Mouse (Mus musculus): ENCODE results near the gene Adam15. TPM values are rescaled to one million over a fixed set of nuclear protein-coding genes. Genes with fewer than 3 reads are reported as not detected.

Gene Adam15
- polyA plus RNA-seq, 1 experiment from 2014 or later: 40.4 TPM

GRCm38 (mm10) chr3:89299499-89299898 is 50.3 kb downstream of the Adam15 start:
- Histone ChIP-seq H3K27ac (no peak overlapping the region), H3K9ac (peak overlapping the region; percentile 34), H3K36me3 (no peaks in the 10 kb centered on the region), H3K4me1 (peaks cover 8% of the 10 kb centered on the region), H3K4me2 (replicated peaks) (peak overlapping the region; percentile 47), H3K27me3 (replicated peaks) (0 out of 2 replicates have a peak, but pooled peaks cover 13% of the 10 kb centered on the region), H3K4me3 (peak overlapping the region; percentile 5; the same call in 1 of the 2 replicates), H3K9me3 (no peaks in the 10 kb centered on the region)
- WGBS: 4% methylated on average over 14 of the region's 14 CpGs
- no peak for ATAC-seq (ENCODE audit: low FRiP score, low read depth)

- H3K27me3 ChIP-seq (replicated peaks): 0 out of 2 replicates have a peak, but pooled peaks cover 13% of the 10 kb centered on the region
- H3K9me3 ChIP-seq: no peaks in the 10 kb centered on the region
- H3K36me3 ChIP-seq: no peaks in the 10 kb centered on the region
- H3K4me2 ChIP-seq (replicated peaks): no peak overlapping the region
- no peak overlapping the region for H3K4me3 ChIP-seq
- H3K4me1 ChIP-seq: peaks cover 8% of the 10 kb centered on the region
- no peak for ATAC-seq (ENCODE audit: low FRiP score, low read depth)
- 80% methylated on average over 6 of the region's 6 CpGs for WGBS
- H3K9ac ChIP-seq: no peak overlapping the region
- no peak overlapping the region for H3K27ac ChIP-seq
Measured at GRCm38 (mm10) chr3:89298908-89299307, 50.9 kb downstream of the Adam15 start.

GRCm38 (mm10) chr3:89296761-89297396 is 52.9 kb downstream of the Adam15 start:
- H3K4me1 ChIP-seq: peaks cover 8% of the 10 kb centered on the region
- ATAC-seq (ENCODE audit: low FRiP score, low read depth): no peak

GRCm38 (mm10) chr3:89295685-89296230 is 54.0 kb downstream of the Adam15 start:
- no peak overlapping the region for H3K9ac ChIP-seq
- no peak for ATAC-seq (ENCODE audit: low FRiP score, low read depth)
- H3K36me3 ChIP-seq: no peaks in the 10 kb centered on the region
- WGBS: 81% methylated on average over 8 of the region's 8 CpGs
- peaks cover 8% of the 10 kb centered on the region for H3K4me1 ChIP-seq
- H3K4me3 ChIP-seq: no peak overlapping the region
- H3K27me3 ChIP-seq (replicated peaks): 0 out of 2 replicates have a peak, but pooled peaks cover 13% of the 10 kb centered on the region
- H3K4me2 ChIP-seq (replicated peaks): no peak overlapping the region
- no peak overlapping the region for H3K27ac ChIP-seq
- no peaks in the 10 kb centered on the region for H3K9me3 ChIP-seq

More at GRCm38 (mm10) chr3:89296761-89297396, 52.9 kb downstream of the Adam15 start:
- Histone ChIP-seq H3K27me3 (replicated peaks) (0 out of 2 replicates have a peak, but pooled peaks cover 13% of the 10 kb centered on the region), H3K4me3 (no peak overlapping the region), H3K4me2 (replicated peaks) (no peak overlapping the region), H3K9ac (no peak overlapping the region), H3K27ac (no peak overlapping the region), H3K36me3 (no peaks in the 10 kb centered on the region), H3K9me3 (no peaks in the 10 kb centered on the region)
- WGBS: 89% methylated on average over 11 of the region's 11 CpGs

GRCm38 (mm10) chr3:89294195-89294594 is 55.6 kb downstream of the Adam15 start:
- Histone ChIP-seq H3K4me2 (replicated peaks) (no peak overlapping the region), H3K4me3 (no peak overlapping the region), H3K9ac (no peak overlapping the region), H3K36me3 (no peaks in the 10 kb centered on the region), H3K27me3 (replicated peaks) (0 out of 2 replicates have a peak, but pooled peaks cover 3% of the 10 kb centered on the region), H3K27ac (no peak overlapping the region), H3K9me3 (no peaks in the 10 kb centered on the region), H3K4me1 (peaks cover under 1% of the 10 kb centered on the region)
- WGBS: 73% methylated on average over 5 of the region's 5 CpGs
- ATAC-seq (ENCODE audit: low FRiP score, low read depth): no peak

- Histone ChIP-seq H3K9me3 (no peaks in the 10 kb centered on the region), H3K4me2 (replicated peaks) (no peak overlapping the region), H3K27me3 (replicated peaks) (0 out of 2 replicates have a peak, but pooled peaks cover 3% of the 10 kb centered on the region), H3K27ac (no peak overlapping the region), H3K9ac (no peak overlapping the region), H3K4me1 (no peaks in the 10 kb centered on the region), H3K4me3 (no peak overlapping the region), H3K36me3 (no peaks in the 10 kb centered on the region)
- 93% methylated on average over 11 of the region's 11 CpGs for WGBS
- ATAC-seq (ENCODE audit: low FRiP score, low read depth): no peak
Measured at GRCm38 (mm10) chr3:89293247-89293918, 56.4 kb downstream of the Adam15 start.

- no peak for ATAC-seq (ENCODE audit: low FRiP score, low read depth)
- Histone ChIP-seq H3K4me1 (no peaks in the 10 kb centered on the region), H3K4me3 (no peak overlapping the region), H3K4me2 (replicated peaks) (no peak overlapping the region), H3K36me3 (no peaks in the 10 kb centered on the region), H3K27me3 (replicated peaks) (no peaks in the 10 kb centered on the region), H3K9ac (no peak overlapping the region), H3K9me3 (no peaks in the 10 kb centered on the region), H3K27ac (no peak overlapping the region)
- WGBS: 71% methylated on average over 5 of the region's 5 CpGs
Measured at GRCm38 (mm10) chr3:89292303-89292702, 57.5 kb downstream of the Adam15 start.

GRCm38 (mm10) chr3:89291874-89292273 is 57.9 kb downstream of the Adam15 start:
- no peaks in the 10 kb centered on the region for H3K27me3 ChIP-seq (replicated peaks)
- no peak overlapping the region for H3K9ac ChIP-seq
- no peak overlapping the region for H3K4me3 ChIP-seq
- no peak for ATAC-seq (ENCODE audit: low FRiP score, low read depth)
- no peak overlapping the region for H3K4me2 ChIP-seq (replicated peaks)
- no peaks in the 10 kb centered on the region for H3K4me1 ChIP-seq
- WGBS: 79% methylated on average over 10 of the region's 10 CpGs
- H3K9me3 ChIP-seq: no peaks in the 10 kb centered on the region
- H3K27ac ChIP-seq: no peak overlapping the region
- H3K36me3 ChIP-seq: no peaks in the 10 kb centered on the region

Other genes with a start within 250 kb of the Adam15 start
- not detected in 2 replicates for gene Gm43738, start 248.9 kb downstream of the Adam15 start, polyA plus RNA-seq (2016; fragmentation: Nextera tagmentation; extraction: Ambion mirVana)
- gene Fdps, start 248.0 kb downstream of the Adam15 start, polyA plus RNA-seq (2016; fragmentation: Nextera tagmentation; extraction: Ambion mirVana): 353 and 354 TPM in 2 replicates
- gene Pklr, start 213.9 kb downstream of the Adam15 start, polyA plus RNA-seq (2016; fragmentation: Nextera tagmentation; extraction: Ambion mirVana): 0.43 and 0.46 TPM in 2 replicates
- gene Hcn3, start 189.8 kb downstream of the Adam15 start, polyA plus RNA-seq (2016; fragmentation: Nextera tagmentation; extraction: Ambion mirVana): 19.5 and 23.2 TPM in 2 replicates
- 38.5 and 43.0 TPM in 2 replicates for gene Clk2, start 185.2 kb downstream of the Adam15 start, polyA plus RNA-seq (2016; fragmentation: Nextera tagmentation; extraction: Ambion mirVana)
- 109 and 110 TPM in 2 replicates for gene Scamp3, start 172.5 kb downstream of the Adam15 start, polyA plus RNA-seq (2016; fragmentation: Nextera tagmentation; extraction: Ambion mirVana)
- 34.1 and 42.5 TPM in 2 replicates for gene Fam189b, start 166.9 kb downstream of the Adam15 start, polyA plus RNA-seq (2016; fragmentation: Nextera tagmentation; extraction: Ambion mirVana)
- 44.0 and 50.3 TPM in 2 replicates for gene Gba, start 147.1 kb downstream of the Adam15 start, polyA plus RNA-seq (2016; fragmentation: Nextera tagmentation; extraction: Ambion mirVana)
- gene Thbs3, start 134.8 kb downstream of the Adam15 start, polyA plus RNA-seq (2016; fragmentation: Nextera tagmentation; extraction: Ambion mirVana): 46.4 and 48.2 TPM in 2 replicates
- gene Mtx1, start 122.9 kb downstream of the Adam15 start, polyA plus RNA-seq (2016; fragmentation: Nextera tagmentation; extraction: Ambion mirVana): 174 TPM in 2 replicates
- gene Muc1, start 120.9 kb downstream of the Adam15 start, polyA plus RNA-seq (2016; fragmentation: Nextera tagmentation; extraction: Ambion mirVana): 0.84 and 1.1 TPM in 2 replicates
- 232 and 252 TPM in 2 replicates for gene Krtcap2, start 104.0 kb downstream of the Adam15 start, polyA plus RNA-seq (2016; fragmentation: Nextera tagmentation; extraction: Ambion mirVana)
- gene Trim46, start 103.7 kb downstream of the Adam15 start, polyA plus RNA-seq (2016; fragmentation: Nextera tagmentation; extraction: Ambion mirVana): 32.4 and 33.5 TPM in 2 replicates
- gene Dpm3, start 90.6 kb downstream of the Adam15 start, polyA plus RNA-seq (2016; fragmentation: Nextera tagmentation; extraction: Ambion mirVana): 76.4 and 83.4 TPM in 2 replicates
- 39.0 and 40.2 TPM in 2 replicates for gene Slc50a1, start 79.4 kb downstream of the Adam15 start, polyA plus RNA-seq (2016; fragmentation: Nextera tagmentation; extraction: Ambion mirVana)
- 14.4 and 15.9 TPM in 2 replicates for gene Efna1, start 68.9 kb downstream of the Adam15 start, polyA plus RNA-seq (2016; fragmentation: Nextera tagmentation; extraction: Ambion mirVana)
- gene Efna3, start 27.0 kb downstream of the Adam15 start, polyA plus RNA-seq (2016; fragmentation: Nextera tagmentation; extraction: Ambion mirVana): 51.3 and 54.7 TPM in 2 replicates
- 15.8 and 17.8 TPM in 2 replicates for gene Efna4, start 12.0 kb downstream of the Adam15 start, polyA plus RNA-seq (2016; fragmentation: Nextera tagmentation; extraction: Ambion mirVana)
- 0.10 and 0.17 TPM in 2 replicates for gene Dcst2, start 12.0 kb upstream of the Adam15 start, polyA plus RNA-seq (2016; fragmentation: Nextera tagmentation; extraction: Ambion mirVana)
- gene Dcst1, start 15.3 kb upstream of the Adam15 start, polyA plus RNA-seq (2016; fragmentation: Nextera tagmentation; extraction: Ambion mirVana): 0.57 and 0.68 TPM in 2 replicates
- 0.70 and 0.71 TPM in 2 replicates for gene Zbtb7b, start 44.8 kb upstream of the Adam15 start, polyA plus RNA-seq (2016; fragmentation: Nextera tagmentation; extraction: Ambion mirVana)
- 0.37 and 0.46 TPM in 2 replicates for gene Lenep, start 52.8 kb upstream of the Adam15 start, polyA plus RNA-seq (2016; fragmentation: Nextera tagmentation; extraction: Ambion mirVana)
- 33.4 and 35.0 TPM in 2 replicates for gene Flad1, start 61.9 kb upstream of the Adam15 start, polyA plus RNA-seq (2016; fragmentation: Nextera tagmentation; extraction: Ambion mirVana)
- gene Cks1b, start 68.4 kb upstream of the Adam15 start, polyA plus RNA-seq (2016; fragmentation: Nextera tagmentation; extraction: Ambion mirVana): 252 and 272 TPM in 2 replicates
- gene Shc1, start 68.4 kb upstream of the Adam15 start, polyA plus RNA-seq (2016; fragmentation: Nextera tagmentation; extraction: Ambion mirVana): 51.4 and 57.5 TPM in 2 replicates
- gene Pygo2, start 80.2 kb upstream of the Adam15 start, polyA plus RNA-seq (2016; fragmentation: Nextera tagmentation; extraction: Ambion mirVana): 55.9 and 57.3 TPM in 2 replicates
- 15.5 and 16.8 TPM in 2 replicates for gene Pbxip1, start 86.7 kb upstream of the Adam15 start, polyA plus RNA-seq (2016; fragmentation: Nextera tagmentation; extraction: Ambion mirVana)
- 81.6 and 84.1 TPM in 2 replicates for gene Pmvk, start 104.5 kb upstream of the Adam15 start, polyA plus RNA-seq (2016; fragmentation: Nextera tagmentation; extraction: Ambion mirVana)
- 2.7 and 3.4 TPM in 2 replicates for gene Kcnn3, start 170.2 kb upstream of the Adam15 start, polyA plus RNA-seq (2016; fragmentation: Nextera tagmentation; extraction: Ambion mirVana)